Mouse (Mus musculus) E14TG2a.4 (cell line): ENCODE data around the gene Ttc38.

ENCODE experiments used
- CTCF ChIP-seq: conservative IDR thresholded peaks from 2 replicates; pipeline ENCODE4 v1.5.1; 2014; ENCODE audit warnings: low read length
- NANOG ChIP-seq: IDR thresholded peaks from 2 replicates; pipeline ENCODE4 v1.6.1; 2014; ENCODE audit warnings: borderline replicate concordance, low read length, mixed read lengths

GRCm38 (mm10) chr15:85826676-85827075, 5.4 kb upstream of the Ttc38 start:
- TF ChIP-seq CTCF (no peak), NANOG (no peak)
